Mouse (Mus musculus) lung, embryonic 15.5 days (tissue): ENCODE results near the gene Proz. TPM values are rescaled to one million over a fixed set of nuclear protein-coding genes. Genes with fewer than 3 reads are reported as not detected.

ENCODE experiments used
- ATAC-seq: fragments of 200-750 bp; cut with Nextera tagmentation; 2 replicates; pipeline ENCODE4 v1.8.0; 2017; ENCODE audit warnings: moderate number of reproducible peaks, borderline replicate concordance; ENCODE audit not compliant: low FRiP score, low TSS enrichment; ENCODE audit errors: extremely low read depth
- H3K27ac ChIP-seq: fragments of 300-500 bp; sonication (generic); 2 replicates; pipeline ENCODE4 v1.5.1; 2015; ENCODE audit warnings: moderate library complexity, mild to moderate bottlenecking, inconsistent platforms
- H3K27me3 ChIP-seq: fragments of 300-500 bp; sonication (generic); 2 replicates; pipeline ENCODE4 v1.6.1; 2015; ENCODE audit warnings: inconsistent platforms
- H3K36me3 ChIP-seq: fragments of 300-500 bp; sonication (generic); 2 replicates; pipeline ENCODE4 v1.6.1; 2015; ENCODE audit warnings: inconsistent platforms
- H3K4me1 ChIP-seq: fragments of 300-500 bp; sonication (generic); 2 replicates; pipeline ENCODE4 v1.6.1; 2015; ENCODE audit warnings: inconsistent platforms
- H3K4me2 ChIP-seq: fragments of 300-500 bp; sonication (generic); 2 replicates; pipeline ENCODE4 v1.6.1; 2015; ENCODE audit warnings: inconsistent platforms, mild to moderate bottlenecking, moderate library complexity
- H3K4me3 ChIP-seq: fragments of 300-500 bp; sonication (generic); 2 replicates; pipeline ENCODE4 v1.5.1; 2015; ENCODE audit warnings: mild to moderate bottlenecking, inconsistent platforms
- H3K9ac ChIP-seq: fragments of 300-500 bp; sonication (generic); 2 replicates; pipeline ENCODE4 v1.6.1; 2015; ENCODE audit warnings: inconsistent platforms
- H3K9me3 ChIP-seq: fragments of 300-500 bp; sonication (generic); 2 replicates; pipeline ENCODE4 v1.6.1; 2016; ENCODE audit warnings: inconsistent platforms
- WGBS: fragments of 180-500 bp; shearing (Covaris S2); methylation state at CpG from one replicate; pipeline ENCODE4 v1.1.7; 2015; 5-methylcytosine and 5-hydroxymethylcytosine counted together
- polyA plus RNA-seq: library from polyadenylated mRNA; unstranded; fragments of >200 nt; fragmentation: Nextera tagmentation; extraction: Ambion mirVana; gene quantifications from 2 replicates; pipeline ENCODE4 v1.2.1, GENCODE M21; 2015

The Proz gene
- polyA plus RNA-seq, 1 experiment from 2014 or later = 0.46 TPM

DNA sequence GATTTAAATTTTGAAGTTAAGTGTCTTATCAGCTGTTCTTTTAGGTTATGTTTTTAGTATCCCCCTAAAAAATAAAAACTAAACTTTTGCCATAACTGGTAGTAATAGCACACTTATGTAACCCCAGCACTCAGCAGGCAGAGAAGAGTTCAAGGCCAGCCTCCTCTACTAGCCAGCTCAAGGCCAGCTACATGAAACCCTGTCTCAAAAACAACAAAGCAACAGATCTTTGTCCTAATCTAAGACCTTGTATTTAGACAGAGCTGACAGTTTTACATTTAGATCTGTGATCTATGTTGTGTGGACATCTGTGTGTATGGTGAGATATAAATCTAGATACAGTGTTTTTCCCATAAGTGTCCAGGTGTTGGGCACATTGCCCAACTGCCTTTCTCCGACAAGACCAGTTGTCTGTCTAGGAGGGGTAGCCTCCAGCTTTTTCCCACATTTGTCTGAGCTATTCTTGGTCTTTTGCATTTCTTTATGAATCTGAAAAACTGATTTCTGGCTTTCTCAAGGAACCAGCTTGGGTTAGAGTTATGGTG is 48.8 kb downstream of the Proz start:
- no peak overlapping the region for H3K4me3 ChIP-seq
- H3K27me3 ChIP-seq = no peaks in the 10 kb centered on the region
- no peak overlapping the region for H3K9ac ChIP-seq
- H3K27ac ChIP-seq = no peak overlapping the region
- no peak overlapping the region for H3K4me2 ChIP-seq
- peaks cover 4% of the 10 kb centered on the region; the same call in 1 of the 2 replicates for H3K36me3 ChIP-seq
- 59% methylated on average over 1 of the region's 1 CpGs for WGBS
- ATAC-seq = no peak
- no peaks in the 10 kb centered on the region for H3K9me3 ChIP-seq
- H3K4me1 ChIP-seq = peaks cover 20% of the 10 kb centered on the region

GRCm38 (mm10) chr8:13111917-13112316 is 51.2 kb downstream of the Proz start:
- no peaks in the 10 kb centered on the region for H3K9me3 ChIP-seq
- WGBS = 76% methylated on average over 11 of the region's 11 CpGs
- no peak overlapping the region for H3K27ac ChIP-seq
- H3K27me3 ChIP-seq = no peaks in the 10 kb centered on the region
- no peak overlapping the region for H3K4me3 ChIP-seq
- H3K36me3 ChIP-seq = peaks cover 11% of the 10 kb centered on the region; the same call in 1 of the 2 replicates
- no peak for ATAC-seq
- H3K4me1 ChIP-seq = peaks cover 13% of the 10 kb centered on the region
- H3K4me2 ChIP-seq = no peak overlapping the region
- H3K9ac ChIP-seq = no peak overlapping the region

DNA sequence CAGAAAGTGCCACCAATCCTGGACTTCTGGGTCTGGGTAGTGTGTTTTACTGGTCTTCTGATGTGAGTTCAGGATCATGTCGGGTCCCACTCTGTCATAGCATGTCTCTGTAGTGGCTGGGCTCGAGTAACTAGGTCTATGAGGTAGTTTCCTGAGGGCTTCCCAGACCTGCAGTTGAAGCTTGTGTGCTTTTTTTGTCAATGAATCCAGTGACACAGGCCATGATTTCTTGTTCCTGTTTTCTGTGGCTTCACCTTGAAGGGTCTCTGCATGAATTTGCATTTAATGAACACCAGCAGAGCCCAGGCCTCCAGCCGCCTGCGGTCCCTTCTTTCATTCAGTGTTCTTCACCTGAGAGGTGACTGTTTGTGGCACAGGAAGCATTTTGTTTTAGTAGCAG is 52.5 kb downstream of the Proz start:
- H3K4me1 ChIP-seq = peaks cover 5% of the 10 kb centered on the region; the same call in 1 of the 2 replicates
- WGBS = 91% methylated on average over 4 of the region's 4 CpGs
- no peak overlapping the region for H3K4me2 ChIP-seq
- no peaks in the 10 kb centered on the region for H3K9me3 ChIP-seq
- no peak overlapping the region for H3K4me3 ChIP-seq
- H3K36me3 ChIP-seq = peaks cover 19% of the 10 kb centered on the region
- H3K27me3 ChIP-seq = no peaks in the 10 kb centered on the region
- no peak overlapping the region for H3K27ac ChIP-seq
- ATAC-seq = no peak
- no peak overlapping the region for H3K9ac ChIP-seq

DNA sequence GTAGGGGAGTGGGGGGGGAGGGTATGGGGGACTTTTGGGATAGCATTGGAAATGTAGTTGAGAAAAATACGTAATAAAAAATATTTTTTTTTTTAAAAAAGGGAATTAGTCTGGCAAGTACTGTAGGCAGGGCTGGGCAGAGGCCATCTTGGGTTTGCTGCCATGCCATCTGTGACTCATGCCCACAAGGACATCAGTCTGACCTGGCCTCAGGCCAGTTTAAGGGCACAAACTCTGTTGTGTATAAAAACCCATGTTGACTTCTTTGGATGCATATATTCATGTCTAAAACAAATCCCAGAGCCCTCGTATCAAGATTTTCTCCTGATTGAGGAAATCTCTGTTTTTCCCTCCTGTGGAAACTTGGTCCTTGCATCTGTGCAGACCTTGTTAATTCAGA is 56.4 kb downstream of the Proz start:
- Histone ChIP-seq H3K9me3 (no peaks in the 10 kb centered on the region), H3K4me1 (no peaks in the 10 kb centered on the region), H3K9ac (no peak overlapping the region), H3K4me3 (no peak overlapping the region), H3K36me3 (peaks cover 39% of the 10 kb centered on the region), H3K4me2 (no peak overlapping the region), H3K27ac (no peak overlapping the region), H3K27me3 (no peaks in the 10 kb centered on the region)
- 80% methylated on average over 2 of the region's 2 CpGs for whole genome bisulfite sequencing
- ATAC-seq = no peak

DNA sequence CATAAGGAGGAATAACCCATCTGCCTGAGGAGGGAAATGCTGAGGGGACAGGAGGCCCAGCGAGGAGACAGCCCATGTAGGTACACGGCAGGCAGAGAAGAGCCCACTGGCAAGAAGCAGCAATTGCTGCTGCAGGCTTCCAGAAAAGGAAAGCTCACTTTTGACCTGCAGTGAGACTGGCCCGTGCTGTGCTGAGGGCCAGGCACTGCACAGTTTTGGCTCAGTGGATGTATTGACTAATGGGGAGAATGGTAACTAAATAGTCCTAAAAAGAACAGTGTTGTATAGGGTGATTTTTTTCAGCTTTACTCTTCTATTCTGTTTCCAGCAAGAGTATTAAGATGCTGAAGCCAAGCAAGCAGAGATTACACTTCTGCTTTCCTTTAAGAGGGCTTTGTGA is 57.8 kb downstream of the Proz start:
- WGBS = 81% methylated on average over 3 of the region's 3 CpGs

DNA sequence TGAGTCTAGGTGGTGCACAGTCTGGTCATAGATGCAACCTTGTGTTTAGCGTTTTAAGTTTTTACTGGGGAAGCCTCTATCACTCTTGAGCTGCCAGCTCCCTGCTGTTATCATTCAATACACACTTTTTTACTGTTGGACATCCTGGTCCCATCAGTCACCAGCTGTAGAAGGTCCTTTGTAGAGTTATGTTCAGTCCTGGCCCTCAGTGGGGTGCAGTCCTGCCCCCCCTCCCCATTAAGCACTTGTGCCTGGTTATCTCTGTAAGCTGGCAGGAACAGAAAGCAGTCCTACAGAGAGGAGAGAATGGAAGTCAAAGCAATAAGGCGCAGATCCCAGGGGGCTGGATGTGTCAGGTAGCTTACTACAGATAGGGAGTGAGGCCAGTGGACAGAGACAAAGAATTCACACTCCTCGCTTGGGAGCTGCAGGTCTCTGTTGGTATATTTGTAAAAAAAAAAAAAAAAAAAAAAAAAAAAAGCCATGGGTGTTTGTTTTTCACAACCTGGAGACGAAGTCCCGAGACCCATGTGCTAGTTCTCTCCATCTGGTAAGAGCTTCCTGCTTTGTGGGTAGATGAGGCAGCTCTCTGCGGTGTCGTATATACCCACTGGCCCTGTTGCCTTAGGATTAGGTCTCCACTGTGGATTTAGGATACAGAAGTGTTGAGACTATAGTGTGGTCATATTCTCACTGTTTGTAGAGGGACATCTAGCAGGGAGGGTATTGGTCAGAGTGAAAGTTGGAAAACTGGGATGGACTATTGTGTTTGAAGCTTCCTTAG is 60.4 kb downstream of the Proz start:
- no peak overlapping the region for H3K27ac ChIP-seq
- no peaks in the 10 kb centered on the region for H3K27me3 ChIP-seq
- H3K4me1 ChIP-seq = no peaks in the 10 kb centered on the region
- no peak overlapping the region for H3K4me2 ChIP-seq
- H3K36me3 ChIP-seq = peaks cover 60% of the 10 kb centered on the region
- H3K9me3 ChIP-seq = no peaks in the 10 kb centered on the region
- ATAC-seq = no peak
- no peak overlapping the region for H3K9ac ChIP-seq
- 82% methylated on average over 7 of the region's 7 CpGs for WGBS
- H3K4me3 ChIP-seq = no peak overlapping the region

More for the DNA sequence above, 57.8 kb downstream of the Proz start:
- no peak overlapping the region for H3K27ac ChIP-seq
- ATAC-seq = no peak
- no peaks in the 10 kb centered on the region for H3K4me1 ChIP-seq
- H3K9ac ChIP-seq = no peak overlapping the region
- H3K4me3 ChIP-seq = no peak overlapping the region
- H3K9me3 ChIP-seq = no peaks in the 10 kb centered on the region
- H3K36me3 ChIP-seq = peaks cover 47% of the 10 kb centered on the region
- no peak overlapping the region for H3K4me2 ChIP-seq
- H3K27me3 ChIP-seq = no peaks in the 10 kb centered on the region

- H3K4me3 ChIP-seq = no peak overlapping the region
- no peak overlapping the region for H3K27ac ChIP-seq
- 91% methylated on average over 7 of the region's 7 CpGs for WGBS
- H3K36me3 ChIP-seq = peaks cover 72% of the 10 kb centered on the region
- H3K9ac ChIP-seq = no peak overlapping the region
- H3K4me1 ChIP-seq = no peaks in the 10 kb centered on the region
- H3K9me3 ChIP-seq = no peaks in the 10 kb centered on the region
- no peak overlapping the region for H3K4me2 ChIP-seq
- ATAC-seq = no peak
- H3K27me3 ChIP-seq = no peaks in the 10 kb centered on the region
Measured at GRCm38 (mm10) chr8:13122887-13123421, 62.2 kb downstream of the Proz start.

DNA sequence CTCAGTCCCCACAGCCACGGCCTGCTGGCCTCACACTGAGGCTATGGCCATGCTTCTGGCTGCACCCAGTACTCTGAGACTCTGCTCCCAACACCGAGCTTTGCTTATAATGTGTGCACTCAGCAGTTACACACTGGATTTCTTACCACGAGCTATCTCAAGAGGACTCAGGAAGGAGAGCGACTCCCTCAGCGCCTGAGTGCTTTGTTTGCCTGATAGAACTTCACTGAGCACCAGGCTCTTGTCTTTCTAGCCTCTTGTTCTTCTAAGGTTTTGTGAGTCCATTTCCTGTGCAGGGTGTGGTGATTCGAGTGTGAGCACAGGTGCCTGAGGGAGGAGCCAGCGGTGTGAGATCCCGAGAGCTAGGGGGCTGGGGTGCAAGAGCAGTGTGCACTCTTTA is 64.2 kb downstream of the Proz start:
- Histone ChIP-seq H3K27me3 (no peaks in the 10 kb centered on the region), H3K4me2 (no peak overlapping the region), H3K4me1 (no peaks in the 10 kb centered on the region), H3K4me3 (no peak overlapping the region), H3K36me3 (peaks cover 74% of the 10 kb centered on the region), H3K9ac (no peak overlapping the region), H3K27ac (no peak overlapping the region), H3K9me3 (no peaks in the 10 kb centered on the region)
- no peak for ATAC-seq
- 79% methylated on average over 8 of the region's 8 CpGs for WGBS

Other genes starting within 250 kb of the Proz start
- 11.5 and 12.0 TPM in 2 replicates for gene Mcf2l, start 187.1 kb upstream of the Proz start, polyA plus RNA-seq
- 0.19 and 0.32 TPM in 2 replicates for gene F7, start 34.9 kb upstream of the Proz start, polyA plus RNA-seq
- gene F10, start 23.6 kb upstream of the Proz start, polyA plus RNA-seq = 1.3 and 2.4 TPM in 2 replicates
- gene Pcid2, start 44.5 kb downstream of the Proz start, polyA plus RNA-seq = 38.3 and 40.6 TPM in 2 replicates
- 94.8 and 97.4 TPM in 2 replicates for gene Cul4a, start 44.7 kb downstream of the Proz start, polyA plus RNA-seq
- 318 and 321 TPM in 2 replicates for gene Lamp1, start 98.2 kb downstream of the Proz start, polyA plus RNA-seq
- gene Grtp1, start 139.7 kb downstream of the Proz start, polyA plus RNA-seq = 6.2 and 6.6 TPM in 2 replicates
- gene Adprhl1, start 193.2 kb downstream of the Proz start, polyA plus RNA-seq = 3.4 and 6.0 TPM in 2 replicates
- gene Dcun1d2, start 227.2 kb downstream of the Proz start, polyA plus RNA-seq = 22.5 and 23.8 TPM in 2 replicates
- gene Tmco3, start 227.3 kb downstream of the Proz start, polyA plus RNA-seq = 36.8 and 41.0 TPM in 2 replicates